Mouse (Mus musculus) thymus, adult 2 months (tissue): Measurements from ENCODE around the gene Rasd1. TPM values are rescaled to one million over a fixed set of nuclear protein-coding genes. Genes with fewer than 3 reads are reported as not detected.

Experiments used
- DNase-seq: peaks from one replicate; pipeline ENCODE4 v3.0.0; 2021
- H3K27ac ChIP-seq: fragments of 200-500 bp; 2 replicates; pipeline ENCODE4 v1.5.1; 2012; ENCODE audit warnings: low read length, control low read depth; ENCODE audit not compliant: control insufficient read depth, insufficient read depth
- H3K27me3 ChIP-seq: fragments of 200-500 bp; 2 replicates; pipeline ENCODE4 v1.6.1; 2012; ENCODE audit warnings: mild to moderate bottlenecking, low read length, moderate library complexity, mixed read lengths; ENCODE audit not compliant: control insufficient read depth, insufficient read depth
- H3K36me3 ChIP-seq: fragments of 200-500 bp; 2 replicates; pipeline ENCODE4 v1.6.1; 2012; ENCODE audit warnings: mild to moderate bottlenecking, low read length, moderate library complexity; ENCODE audit not compliant: control insufficient read depth, insufficient read depth
- H3K4me1 ChIP-seq: fragments of 200-500 bp; replicated peaks from 2 replicates; pipeline ENCODE4 v1.6.1; 2012; ENCODE audit warnings: low read length; ENCODE audit not compliant: control insufficient read depth, insufficient read depth
- H3K4me3 ChIP-seq: fragments of 200-500 bp; 2 replicates; pipeline ENCODE4 v1.5.1; 2012; ENCODE audit warnings: mild to moderate bottlenecking, low read length, control low read depth, moderate library complexity; ENCODE audit not compliant: control insufficient read depth, insufficient read depth
- CTCF ChIP-seq: fragments of 200-500 bp; IDR thresholded peaks from 2 replicates; pipeline ENCODE4 v1.5.1; 2012; ENCODE audit warnings: mild to moderate bottlenecking, control low read depth, low read length, moderate library complexity, borderline replicate concordance; ENCODE audit not compliant: control insufficient read depth, poor library complexity, insufficient read depth; ENCODE audit errors: extremely low read depth
- POLR2A ChIP-seq: fragments of 200-500 bp; IDR thresholded peaks from 2 replicates; pipeline ENCODE4 v1.6.1; 2012; ENCODE audit warnings: mild to moderate bottlenecking, low read length, control low read depth, moderate library complexity; ENCODE audit not compliant: control insufficient read depth, poor library complexity, insufficient read depth; ENCODE audit errors: extremely low read depth
- WGBS: fragments of 180-500 bp; shearing (Covaris S2); methylation state at CpG from one replicate; pipeline ENCODE4 v1.1.7; 2018; 5-methylcytosine and 5-hydroxymethylcytosine counted together
- polyA plus RNA-seq: library from polyadenylated mRNA; depleted of rRNA; stranded (reverse); fragments of >200 nt; gene quantifications from 2 replicates; pipeline ENCODE4 v1.2.3, GENCODE M21; 2012

The Rasd1 gene
- polyA plus RNA-seq, 1 experiment = 2.7 TPM

DNA sequence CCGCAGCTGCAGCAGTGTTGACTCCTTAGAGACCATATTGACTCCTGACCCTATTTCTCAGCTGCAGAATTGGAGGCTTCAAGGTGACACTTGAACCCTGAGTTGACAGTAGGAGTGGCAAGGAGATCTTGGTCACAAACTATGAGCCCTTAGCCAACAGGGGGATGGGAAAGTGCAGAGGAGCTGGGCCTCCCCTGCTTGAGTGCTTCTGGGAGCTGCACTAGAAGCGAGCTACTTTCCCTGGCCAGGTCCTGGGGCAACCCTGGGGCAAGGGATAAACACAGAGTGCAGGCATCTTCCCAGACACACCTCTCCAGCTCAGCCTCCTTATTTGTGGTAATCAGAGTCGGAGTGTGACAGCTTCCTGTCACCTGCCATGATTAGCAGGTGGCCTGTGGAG lies 2.2 kb downstream of the Rasd1 start:
- H3K4me3 ChIP-seq = no peak overlapping the region
- H3K4me1 ChIP-seq = peaks cover 26% of the 10 kb centered on the region
- 90% methylated on average over 3 of the region's 3 CpGs for WGBS
- DNase-seq = no peak
- H3K27ac ChIP-seq = no peak overlapping the region
- TF ChIP-seq POLR2A (no peak), CTCF (no peak)
- peaks cover 6% of the 10 kb centered on the region for H3K36me3 ChIP-seq
- H3K27me3 ChIP-seq = peaks cover 12% of the 10 kb centered on the region; the same call in 1 of the 2 replicates

DNA sequence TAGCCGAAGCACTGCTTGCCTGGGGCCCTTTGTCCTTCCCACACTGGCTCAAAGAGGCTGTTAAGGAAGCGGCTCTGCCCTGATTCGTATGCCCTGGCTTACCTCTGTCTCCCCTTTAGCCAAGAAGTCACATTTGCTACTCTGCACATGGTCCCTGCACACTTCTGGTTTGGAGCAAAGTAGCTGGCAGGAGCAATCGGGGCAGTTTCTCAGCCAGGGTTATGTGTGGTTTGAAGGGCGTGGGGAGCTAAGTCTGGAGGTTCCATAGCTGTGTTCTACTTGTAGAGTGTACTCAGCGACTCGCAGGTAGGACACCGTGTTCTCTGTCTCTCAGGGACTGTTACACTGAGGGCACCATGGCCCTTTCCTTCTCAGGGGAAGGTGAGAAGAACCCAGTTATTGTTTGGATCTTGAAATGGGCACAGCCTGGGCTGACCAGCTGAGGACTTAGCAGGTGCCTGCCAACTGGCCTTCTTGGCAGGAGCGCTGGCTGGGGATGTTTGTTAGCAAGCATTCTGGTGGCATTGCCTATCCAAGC lies 3.3 kb downstream of the Rasd1 start:
- no peak overlapping the region for H3K27ac ChIP-seq

DNA sequence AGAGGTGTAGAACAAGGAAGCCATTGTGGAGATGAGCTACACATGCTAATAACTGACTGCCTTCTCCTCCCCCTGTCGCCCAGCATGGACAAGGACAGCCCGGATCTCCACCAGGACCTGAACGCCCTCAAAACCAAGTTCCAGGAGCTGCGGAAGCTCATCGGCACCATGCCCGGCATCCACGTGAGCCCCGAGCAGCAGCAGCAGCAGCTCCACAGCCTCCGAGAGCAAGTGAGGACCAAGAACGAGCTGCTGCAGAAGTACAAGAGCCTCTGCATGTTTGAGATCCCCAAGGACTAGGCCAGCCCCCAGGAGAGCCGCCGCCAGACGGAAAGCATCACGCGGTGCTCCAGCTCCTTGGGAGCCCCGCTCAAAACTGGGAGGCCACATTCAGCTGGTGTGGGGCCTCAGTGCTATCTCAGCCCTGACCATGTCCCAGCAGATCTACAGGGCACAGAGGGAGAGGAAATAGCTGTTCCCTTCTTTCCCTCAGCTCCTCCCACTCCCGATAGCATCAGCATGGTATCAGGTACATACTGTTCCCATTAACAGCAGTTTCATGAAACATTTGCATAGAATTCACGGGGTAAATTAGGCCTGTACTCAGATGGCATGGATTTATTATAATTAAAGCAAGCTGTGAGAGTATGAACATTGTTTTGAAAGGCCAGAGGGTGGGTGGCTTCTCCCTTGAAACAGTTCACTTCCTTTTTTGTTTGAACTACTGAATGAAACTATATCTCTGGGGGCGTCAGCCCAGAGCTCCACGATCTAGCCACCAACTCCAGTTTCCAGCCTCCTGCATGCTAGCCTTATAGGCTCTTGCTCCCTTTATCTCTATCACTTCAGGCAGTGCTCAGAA lies 4.0 kb downstream of the Rasd1 start:
- H3K27ac ChIP-seq = no peak overlapping the region
- peaks cover 6% of the 10 kb centered on the region for H3K36me3 ChIP-seq
- TF ChIP-seq CTCF (no peak), POLR2A (no peak)
- H3K27me3 ChIP-seq = peaks cover 12% of the 10 kb centered on the region; the same call in 1 of the 2 replicates
- peaks cover 21% of the 10 kb centered on the region for H3K4me1 ChIP-seq
- no peak overlapping the region for H3K4me3 ChIP-seq
- DNase-seq = no peak
- WGBS = 92% methylated on average over 20 of the region's 20 CpGs

More for the DNA sequence above, 3.3 kb downstream of the Rasd1 start:
- Histone ChIP-seq H3K27me3 (peaks cover 12% of the 10 kb centered on the region; the same call in 1 of the 2 replicates), H3K4me1 (peaks cover 21% of the 10 kb centered on the region), H3K36me3 (peaks cover 6% of the 10 kb centered on the region), H3K4me3 (no peak overlapping the region)
- 92% methylated on average over 9 of the region's 9 CpGs for WGBS
- TF ChIP-seq POLR2A (no peak), CTCF (no peak)
- no peak for DNase-seq

DNA sequence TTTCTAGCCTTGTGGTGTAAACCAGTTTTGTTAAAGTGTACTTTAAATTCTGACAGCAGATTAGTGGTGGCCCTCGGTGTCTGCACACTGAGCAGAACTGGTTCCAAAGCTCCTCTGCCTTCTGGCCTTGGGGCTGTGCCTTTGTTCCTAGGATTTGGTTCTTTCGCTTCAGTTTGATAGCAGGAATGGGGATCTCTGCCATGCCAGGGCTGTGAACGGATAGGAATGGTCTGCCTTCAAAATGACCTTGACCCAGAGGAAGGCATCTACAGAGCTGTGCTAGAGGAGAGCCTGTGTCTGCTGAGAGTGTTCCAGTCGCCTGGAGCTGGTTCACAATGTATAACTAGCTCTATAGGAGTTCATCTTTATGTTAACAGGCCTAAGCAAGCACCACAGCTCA lies 5.3 kb downstream of the Rasd1 start:
- Histone ChIP-seq H3K4me1 (peaks cover 10% of the 10 kb centered on the region), H3K4me3 (no peak overlapping the region), H3K27ac (no peak overlapping the region), H3K36me3 (peaks cover 6% of the 10 kb centered on the region), H3K27me3 (peaks cover 10% of the 10 kb centered on the region; the same call in 1 of the 2 replicates)
- TF ChIP-seq POLR2A (no peak), CTCF (no peak)
- WGBS = 95% methylated on average over 4 of the region's 4 CpGs
- no peak for DNase-seq

DNA sequence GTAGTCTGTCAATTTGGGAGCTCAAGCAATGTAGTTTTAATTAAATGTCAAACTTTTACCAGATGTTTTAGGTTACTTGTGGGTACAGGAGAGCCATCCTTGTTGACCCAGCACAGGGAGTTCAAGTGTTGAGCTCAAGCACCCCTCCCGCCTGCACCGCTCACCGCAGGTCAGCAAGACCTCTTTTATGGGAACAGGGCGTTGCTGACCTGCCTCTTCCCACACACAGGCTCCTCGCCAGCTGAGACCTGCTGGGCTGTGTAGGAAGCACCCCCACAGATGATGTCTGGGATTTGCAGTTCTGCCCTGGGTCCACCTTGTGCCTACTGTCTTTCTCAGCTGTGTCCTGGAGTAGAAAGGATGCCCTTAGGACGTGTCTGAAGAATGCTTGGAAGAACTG lies 8.0 kb downstream of the Rasd1 start:
- 97% methylated on average over 6 of the region's 6 CpGs for WGBS
- Histone ChIP-seq H3K4me1 (no peaks in the 10 kb centered on the region), H3K27me3 (no peaks in the 10 kb centered on the region), H3K27ac (no peak overlapping the region), H3K36me3 (peaks cover 6% of the 10 kb centered on the region), H3K4me3 (no peak overlapping the region)
- DNase-seq = no peak
- no peak for TF ChIP-seq POLR2A

DNA sequence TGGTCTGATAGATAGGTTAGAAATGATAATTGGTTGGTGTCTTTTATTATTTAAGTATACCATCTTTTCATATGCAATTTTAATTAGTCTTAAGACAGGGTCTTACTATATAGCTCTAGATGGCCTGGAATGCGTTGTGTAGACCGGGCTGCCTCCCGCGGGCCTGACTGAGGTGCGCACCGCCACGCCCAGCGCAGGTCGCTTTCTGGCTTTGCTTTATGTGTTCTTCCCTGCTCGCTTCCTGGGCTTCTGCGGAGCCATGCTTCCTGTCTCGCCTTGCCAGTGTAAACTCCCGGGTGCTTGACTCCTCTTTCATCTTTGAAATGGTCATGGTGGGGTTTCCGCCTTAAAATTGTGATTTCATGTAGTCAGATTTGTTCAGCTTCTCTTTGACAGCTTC lies 11.9 kb downstream of the Rasd1 start:
- Histone ChIP-seq H3K36me3 (no peaks in the 10 kb centered on the region), H3K4me1 (peaks cover 7% of the 10 kb centered on the region; the same call in 1 of the 2 replicates), H3K27ac (no peak overlapping the region), H3K4me3 (no peak overlapping the region), H3K27me3 (no peaks in the 10 kb centered on the region)
- no peak for DNase-seq
- 96% methylated on average over 14 of the region's 14 CpGs for WGBS
- TF ChIP-seq CTCF (no peak), POLR2A (no peak)
